Mouse (Mus musculus): ENCODE data around the gene Txndc11. TPM values are rescaled to one million over a fixed set of nuclear protein-coding genes. Genes with fewer than 3 reads are reported as not detected.

Txndc11 gene
- 18.9 and 23.1 TPM in 2 replicates for polyA plus RNA-seq (2012)

- no peak for TF ChIP-seq GATA1 (IDR thresholded peaks at IDR 0.05; ENCODE audit: low read length)
Measured at GRCm38 (mm10) chr16:11134348-11135344, at the start of gene Txndc11. TSS of gene Txndc11 (minus strand) at chr16:11134650.

DNA sequence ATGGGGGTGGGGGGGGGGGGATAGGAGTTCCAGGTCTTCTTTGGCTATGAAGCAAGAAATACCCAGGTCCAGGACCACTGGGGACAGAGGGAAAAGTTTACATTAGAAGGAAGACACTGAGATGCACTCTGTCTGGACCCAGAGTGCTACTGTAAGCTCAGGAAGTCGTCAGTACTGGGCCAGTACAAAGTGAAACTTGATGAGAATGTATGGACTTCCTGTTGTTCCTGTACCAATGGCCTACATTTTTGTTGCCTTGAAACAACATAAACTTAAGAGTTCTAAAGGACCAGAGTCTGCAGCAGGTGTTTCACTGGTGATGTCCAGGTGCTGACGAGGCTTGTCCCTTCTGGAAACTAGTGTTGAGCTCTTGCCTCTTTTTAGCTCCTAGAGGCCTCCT is 43.0 kb upstream of the Txndc11 start:
- no peak for TF ChIP-seq GATA1 (IDR thresholded peaks at IDR 0.05; ENCODE audit: low read length)

DNA sequence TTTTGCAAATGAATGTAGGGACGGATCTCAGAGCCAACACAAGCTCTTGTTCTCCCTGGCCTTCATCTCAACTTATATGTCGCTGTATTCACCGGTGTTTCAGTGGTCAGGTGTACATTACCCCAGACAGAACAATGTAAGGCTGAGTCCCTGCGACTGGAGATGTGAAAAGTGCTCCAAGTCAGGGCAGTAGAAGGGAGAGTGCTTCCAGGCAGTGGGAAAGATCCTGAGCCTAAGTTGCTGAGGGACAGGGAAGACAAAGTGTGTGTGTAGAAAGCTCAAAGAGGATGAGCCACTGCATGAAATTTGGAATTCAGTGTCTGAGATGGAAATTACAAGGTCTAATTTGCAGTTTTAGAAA is 42.4 kb upstream of the Txndc11 start:
- no peak for TF ChIP-seq GATA1 (IDR thresholded peaks at IDR 0.05; ENCODE audit: low read length)

DNA sequence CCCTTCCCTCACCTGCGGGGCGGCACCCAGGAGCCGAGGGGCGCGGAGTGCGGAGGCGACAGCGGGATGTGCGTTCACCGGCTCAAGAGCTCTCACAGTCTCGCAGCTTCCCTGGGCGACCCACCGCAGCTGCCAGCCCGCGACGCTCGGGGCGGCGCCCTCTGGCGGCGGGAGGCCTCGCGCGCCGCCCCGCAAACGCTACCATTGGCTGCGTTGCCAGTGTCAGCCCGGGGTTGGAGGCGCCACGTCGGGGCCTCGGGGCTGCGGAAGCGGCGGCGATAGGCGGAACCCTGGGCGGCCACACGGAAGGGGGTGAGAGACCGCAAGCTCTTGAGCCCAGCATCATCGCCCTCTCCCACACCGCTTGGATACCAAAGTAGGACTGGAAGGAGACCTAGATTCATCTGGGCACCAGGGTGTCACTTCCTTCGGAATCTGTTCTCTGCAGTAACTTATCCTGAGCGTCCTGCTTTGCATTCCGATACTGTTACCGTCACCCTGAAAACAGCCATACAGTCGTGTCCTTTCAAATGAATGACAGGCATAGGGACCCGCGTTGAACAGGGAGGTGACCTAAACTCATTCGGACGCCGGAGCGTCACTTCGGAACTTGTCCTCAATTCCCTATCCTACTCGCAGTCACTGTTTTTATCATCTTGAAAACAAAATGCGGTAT is 41.9 kb upstream of the Txndc11 start, which contains the start of gene Zc3h7a:
Zc3h7a (minus strand) TSS at position 186 of the 676 bp plus-strand sequence.
- no peak for TF ChIP-seq GATA1 (IDR thresholded peaks at IDR 0.05; ENCODE audit: low read length)

- no peak for TF ChIP-seq GATA1 (IDR thresholded peaks at IDR 0.05; ENCODE audit: low read length)
Measured at GRCm38 (mm10) chr16:11175489-11176207, 41.2 kb upstream of the Txndc11 start.

DNA sequence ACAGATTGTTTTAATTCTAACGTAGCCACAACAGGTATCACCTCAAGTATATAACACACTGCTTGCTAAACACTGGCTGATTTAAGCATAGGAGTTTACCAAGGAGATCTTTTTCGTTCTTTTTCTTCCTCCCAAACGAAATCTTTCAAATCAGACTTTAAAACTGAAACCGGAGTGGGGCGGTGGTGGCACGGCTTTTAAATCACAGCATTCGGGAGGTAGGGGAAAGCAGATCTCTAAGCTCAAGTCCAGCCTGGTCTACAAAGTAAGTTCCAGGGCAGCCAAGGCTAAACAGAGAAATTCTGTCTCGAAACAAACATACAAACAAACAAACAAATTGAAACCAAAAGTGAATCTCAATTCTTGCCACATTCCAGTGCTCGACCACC is 40.6 kb upstream of the Txndc11 start:
- no peak for TF ChIP-seq GATA1 (IDR thresholded peaks at IDR 0.05; ENCODE audit: low read length)

GRCm38 (mm10) chr16:11174671-11175081 is 40.2 kb upstream of the Txndc11 start:
- no peak for TF ChIP-seq GATA1 (IDR thresholded peaks at IDR 0.05; ENCODE audit: low read length)

- no peak for TF ChIP-seq GATA1 (IDR thresholded peaks at IDR 0.05; ENCODE audit: low read length)
Measured at GRCm38 (mm10) chr16:11171679-11172078, 37.2 kb upstream of the Txndc11 start.

DNA sequence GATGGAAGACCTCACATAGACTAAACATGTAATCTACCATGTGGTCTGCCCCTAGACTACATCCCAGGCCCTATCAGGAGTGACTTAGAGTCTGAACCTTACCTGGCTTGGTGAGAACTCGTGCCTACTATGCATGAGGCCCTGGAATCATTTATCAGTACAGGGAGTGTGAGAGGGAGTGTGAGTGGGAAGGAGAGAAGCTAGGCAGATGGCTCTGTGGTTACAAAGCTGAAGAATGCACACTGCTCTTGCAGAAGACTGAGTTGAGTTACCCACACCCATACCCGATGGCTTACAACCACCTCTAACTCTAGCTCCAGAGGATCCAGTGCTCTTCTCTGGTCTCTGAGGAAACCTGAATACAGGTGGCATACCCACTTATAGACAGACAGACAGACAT is 32.0 kb upstream of the Txndc11 start:
- TF ChIP-seq GATA1 (IDR thresholded peaks at IDR 0.05; ENCODE audit: low read length), result no peak

DNA sequence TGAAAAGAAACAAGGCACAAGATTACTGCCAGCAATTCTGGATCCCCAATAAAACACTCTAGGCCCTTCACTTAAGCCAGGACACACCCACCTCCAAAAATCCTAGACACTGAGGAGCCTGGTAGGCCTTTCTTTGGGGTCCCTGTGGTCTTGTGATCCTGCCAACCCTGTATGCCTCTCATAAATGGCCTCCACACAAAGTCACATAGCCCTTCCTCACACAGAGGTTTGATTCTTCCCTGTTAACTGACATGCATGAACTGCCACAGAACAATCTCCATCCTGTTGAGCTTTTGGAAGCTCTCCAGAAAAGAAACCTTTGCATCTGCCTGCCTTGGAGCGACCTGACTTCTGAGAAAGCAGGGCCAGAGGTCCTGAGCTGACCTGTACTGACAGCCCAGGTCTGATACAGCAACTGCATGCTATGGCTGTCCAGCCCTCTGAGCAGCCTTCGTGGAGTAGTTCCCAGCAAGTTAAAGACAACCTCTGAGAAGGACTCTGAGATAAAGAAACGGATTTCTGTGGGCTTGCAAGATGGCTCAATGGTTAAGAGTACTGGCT is 30.3 kb upstream of the Txndc11 start:
- TF ChIP-seq GATA1 (IDR thresholded peaks at IDR 0.05; ENCODE audit: low read length), result no peak

DNA sequence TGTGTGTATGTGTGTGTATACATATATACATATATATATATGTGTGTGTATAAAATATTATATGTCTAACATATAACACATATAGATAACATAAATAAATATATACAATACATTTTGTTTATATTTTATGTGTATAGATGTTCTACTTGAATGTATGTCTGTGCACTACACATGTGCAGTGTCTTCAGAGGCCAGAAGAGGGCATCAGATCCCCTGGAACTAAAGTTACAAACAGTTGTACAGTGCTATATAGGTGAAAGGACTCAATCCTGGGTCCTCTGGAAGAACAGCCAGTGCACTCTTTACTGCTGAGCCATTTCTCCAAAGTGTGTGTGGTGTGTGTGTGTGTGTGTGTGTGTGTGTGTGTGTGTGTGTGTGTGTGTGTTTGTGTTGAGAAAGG is 20.1 kb upstream of the Txndc11 start:
- no peak for TF ChIP-seq GATA1 (IDR thresholded peaks at IDR 0.05; ENCODE audit: low read length)

DNA sequence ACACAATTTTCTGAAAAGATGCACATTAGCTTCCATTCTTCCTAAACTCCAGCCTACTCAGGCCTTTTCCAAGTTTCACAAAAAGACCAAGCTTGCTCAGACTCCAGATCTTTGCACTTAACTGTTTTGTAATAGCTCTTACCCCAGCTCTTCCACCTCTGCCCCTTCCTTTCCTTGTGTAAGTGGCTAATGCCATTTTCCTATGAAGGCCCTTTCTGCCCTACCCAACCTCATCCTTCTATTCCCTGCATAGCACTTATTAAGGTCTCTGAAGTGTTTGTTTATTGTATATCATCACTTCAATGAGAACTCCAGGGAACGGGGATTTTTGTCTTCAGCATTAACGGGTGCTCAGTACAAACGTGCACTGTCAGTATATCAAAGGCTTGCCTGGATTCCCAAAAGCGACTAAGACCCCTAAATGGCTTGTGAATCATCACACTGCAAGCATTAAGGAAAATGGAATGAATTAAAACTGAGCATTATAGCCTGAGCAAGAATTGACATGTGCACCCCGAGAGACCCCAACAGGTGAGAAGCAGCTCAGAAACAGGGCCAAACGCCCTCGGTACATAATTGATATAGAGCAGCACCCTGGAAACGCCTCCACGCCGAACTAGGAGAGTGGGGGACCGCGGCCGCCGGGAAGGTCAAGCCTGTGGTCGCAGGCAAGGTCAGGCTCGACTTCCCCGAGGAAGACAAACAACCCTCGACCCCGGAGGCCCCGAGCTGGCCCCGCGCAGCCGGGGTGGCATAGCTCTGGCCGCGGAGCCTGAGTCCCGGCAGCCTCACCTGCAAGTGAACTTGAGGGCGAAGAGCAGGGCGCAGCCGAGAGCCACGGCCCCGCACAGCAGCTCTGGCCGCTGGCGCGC is 738 bp downstream of the Txndc11 start:
- no peak for TF ChIP-seq GATA1 (IDR thresholded peaks at IDR 0.05; ENCODE audit: low read length)

- TF ChIP-seq GATA1 (IDR thresholded peaks at IDR 0.05; ENCODE audit: low read length), result no peak
Measured at GRCm38 (mm10) chr16:11132839-11133238, 1.6 kb downstream of the Txndc11 start.

- no peak for TF ChIP-seq GATA1 (IDR thresholded peaks at IDR 0.05; ENCODE audit: low read length)
Measured at GRCm38 (mm10) chr16:11128301-11128700, 6.1 kb downstream of the Txndc11 start.

GRCm38 (mm10) chr16:11125371-11125770 is 9.1 kb downstream of the Txndc11 start:
- TF ChIP-seq GATA1 (IDR thresholded peaks at IDR 0.05; ENCODE audit: low read length), result no peak

Data from G1E-ER4 (cell line).